ENCODE assay signal across 8 mouse cellular contexts in the genomic region with DNA sequence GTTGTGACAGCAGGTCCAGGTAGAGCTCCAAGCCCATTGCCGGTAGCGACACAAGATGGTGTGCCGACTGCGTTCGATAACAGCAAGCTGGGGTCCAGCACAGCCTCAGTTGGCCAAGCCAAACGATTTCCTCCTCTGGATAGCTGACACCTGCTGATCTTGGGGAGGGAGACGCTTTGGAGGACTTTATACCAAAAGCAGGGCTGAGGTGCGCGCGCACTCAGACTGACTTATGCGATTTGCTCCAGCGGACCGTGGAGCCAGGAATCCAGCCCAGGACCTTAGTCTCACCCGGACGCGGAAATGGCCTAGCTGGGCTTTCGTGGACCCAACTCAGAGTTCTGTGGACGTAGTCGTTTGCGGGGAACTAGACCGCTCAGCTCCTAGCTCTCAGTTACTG. TPM values are rescaled to one million over a fixed set of nuclear protein-coding genes. Genes with fewer than 3 reads are reported as not detected.
DNase-seq lines count a peak whose midpoint lies in the region; ATAC-seq and TF ChIP-seq lines count a peak whose summit lies in the region.

No protein-coding gene starts in this region.

- no peak overlapping the region for H3K27ac ChIP-seq in embryonic facial prominence, embryonic 11.5 days (replicated peaks; ENCODE audit: low read depth, low read length)
- peak overlapping the region; percentile 85 for H3K27ac ChIP-seq in lung, postnatal 0 days (ENCODE audit: low read length)

- no peaks in the 10 kb centered on the region for H3K36me3 ChIP-seq in embryonic facial prominence, embryonic 11.5 days (replicated peaks; ENCODE audit: control insufficient read depth, insufficient read depth, low read depth, low read length)
- no peaks in the 10 kb centered on the region for H3K36me3 ChIP-seq in lung, postnatal 0 days (ENCODE audit: insufficient read depth, low read length)

- H3K4me1 ChIP-seq in embryonic facial prominence, embryonic 11.5 days (ENCODE audit: control insufficient read depth, insufficient read depth, low read length): peaks cover 3% of the 10 kb centered on the region
- peaks cover 5% of the 10 kb centered on the region; the same call in 1 of the 2 replicates for H3K4me1 ChIP-seq in lung, postnatal 0 days (ENCODE audit: insufficient read depth, low read depth, low read length)

- 0 out of 2 replicates have a peak, but pooled peaks have one; percentile 7 for ATAC-seq in embryonic facial prominence, embryonic 11.5 days (replicated peaks; ENCODE audit: insufficient number of reproducible peaks, low FRiP score, low TSS enrichment, low read depth)
- ATAC-seq in lung, postnatal 0 days: peak; percentile 27

- 4% methylated on average over 21 of the region's 21 CpGs for WGBS in embryonic facial prominence, embryonic 11.5 days
- 4% methylated on average over 21 of the region's 21 CpGs for WGBS in lung, postnatal 0 days

- TF ChIP-seq CTCF in lung, postnatal 0 days (IDR thresholded peaks at IDR 0.05): no peak

- H3K27me3 ChIP-seq in embryonic facial prominence, embryonic 11.5 days (ENCODE audit: control insufficient read depth, insufficient read depth, low read length): peaks cover 3% of the 10 kb centered on the region
- no peaks in the 10 kb centered on the region for H3K27me3 ChIP-seq in lung, postnatal 0 days (replicated peaks; ENCODE audit: insufficient read depth, low read length)

- TF ChIP-seq EP300 in lung, postnatal 0 days (IDR thresholded peaks at IDR 0.05): no peak

- peak overlapping the region; percentile 22 for H3K9ac ChIP-seq in embryonic facial prominence, embryonic 11.5 days (replicated peaks; ENCODE audit: low read length)
- H3K9ac ChIP-seq in lung, postnatal 0 days (replicated peaks; ENCODE audit: low read depth): peak overlapping the region; percentile 37; the same call in 1 of the 2 replicates

- peak; percentile 61 to 64 for DNase-seq in right cerebral cortex, postnatal 10 days (ENCODE audit: low spot score in 2 of 2)
- DNase-seq in right cerebral cortex, postnatal 25 days: no peak
- DNase-seq in embryonic facial prominence, embryonic 11.5 days (ENCODE audit: low spot score): peak; percentile 79
- DNase-seq in heart, adult 9 months (ENCODE audit: low spot score in 2 of 2): peak; percentile 84 to 90
- DNase-seq in kidney, adult 9 months: peak; percentile 95
- peak; percentile 89 for DNase-seq in lung, postnatal 0 days (ENCODE audit: low spot score)
- DNase-seq in ovary, postnatal 10 days (ENCODE audit: low spot score): peak; percentile 68
- DNase-seq in urinary bladder, adult 2 months (ENCODE audit: low spot score): peak; percentile 66

- no peaks in the 10 kb centered on the region for H3K9me3 ChIP-seq in embryonic facial prominence, embryonic 11.5 days (replicated peaks; ENCODE audit: control insufficient read depth, low read length)
- H3K9me3 ChIP-seq in lung, postnatal 0 days (ENCODE audit: low read length): no peaks in the 10 kb centered on the region

- H3K4me3 ChIP-seq in embryonic facial prominence, embryonic 11.5 days (ENCODE audit: low read depth, low read length): peak overlapping the region; percentile 23
- H3K4me3 ChIP-seq in lung, postnatal 0 days (ENCODE audit: low read depth, low read length): peak overlapping the region; percentile 45

- peak overlapping the region; percentile 33 for H3K4me2 ChIP-seq in embryonic facial prominence, embryonic 11.5 days (ENCODE audit: low read depth, low read length)
- H3K4me2 ChIP-seq in lung, postnatal 0 days (replicated peaks; ENCODE audit: low read depth, low read length): peak overlapping the region; percentile 66

RNA-seq across cellular contexts. Expression of gene Gstt2, which starts 3.0 kb away (rescaled TPM):
- 8.8 and 12.7 TPM in 2 replicates for polyA plus RNA-seq in embryonic facial prominence, embryonic 11.5 days (2014; fragmentation: Nextera tagmentation; extraction: Ambion mirVana)
- polyA plus RNA-seq in lung, postnatal 0 days (2015; fragmentation: Nextera tagmentation; extraction: Ambion mirVana): 40.6 and 44.7 TPM in 2 replicates
- polyA plus RNA-seq in urinary bladder, adult 2 months (2012; rRNA removed): 107 and 144 TPM in 2 replicates

RNA-seq across cellular contexts. Expression of gene Gstt4, which starts 11.9 kb away (rescaled TPM):
- polyA plus RNA-seq in embryonic facial prominence, embryonic 11.5 days (2014; fragmentation: Nextera tagmentation; extraction: Ambion mirVana): not detected in 2 replicates
- polyA plus RNA-seq in lung, postnatal 0 days (2015; fragmentation: Nextera tagmentation; extraction: Ambion mirVana): not detected in 2 replicates
- 0.11 TPM in 1 of 2 replicates, not detected in the other for polyA plus RNA-seq in urinary bladder, adult 2 months (2012; rRNA removed)

RNA-seq across cellular contexts. Expression of gene Mif, which starts 25.8 kb away (rescaled TPM):
- polyA plus RNA-seq in embryonic facial prominence, embryonic 11.5 days (2014; fragmentation: Nextera tagmentation; extraction: Ambion mirVana): 1,991 and 2,343 TPM in 2 replicates
- polyA plus RNA-seq in lung, postnatal 0 days (2015; fragmentation: Nextera tagmentation; extraction: Ambion mirVana): 280 and 356 TPM in 2 replicates
- 542 and 602 TPM in 2 replicates for polyA plus RNA-seq in urinary bladder, adult 2 months (2012; rRNA removed)

RNA-seq across cellular contexts. Expression of gene Gstt1, which starts 35.9 kb away (rescaled TPM):
- 6.9 and 7.6 TPM in 2 replicates for polyA plus RNA-seq in embryonic facial prominence, embryonic 11.5 days (2014; fragmentation: Nextera tagmentation; extraction: Ambion mirVana)
- 36.4 and 38.3 TPM in 2 replicates for polyA plus RNA-seq in lung, postnatal 0 days (2015; fragmentation: Nextera tagmentation; extraction: Ambion mirVana)
- polyA plus RNA-seq in urinary bladder, adult 2 months (2012; rRNA removed): 160 and 208 TPM in 2 replicates

RNA-seq across cellular contexts. Expression of gene Gstt3, which starts 53.0 kb away (rescaled TPM):
- 5.9 and 7.8 TPM in 2 replicates for polyA plus RNA-seq in embryonic facial prominence, embryonic 11.5 days (2014; fragmentation: Nextera tagmentation; extraction: Ambion mirVana)
- polyA plus RNA-seq in lung, postnatal 0 days (2015; fragmentation: Nextera tagmentation; extraction: Ambion mirVana): 56.6 and 58.9 TPM in 2 replicates
- 130 and 148 TPM in 2 replicates for polyA plus RNA-seq in urinary bladder, adult 2 months (2012; rRNA removed)
